Mouse (Mus musculus): ENCODE measurements at regions not wholly inside any gene's neighbourhood (a gene's known extent, or its start where the extent isn't known, plus 50 kb on each side); places are given as distances from the start of the nearest gene placed in this dataset.

DNA sequence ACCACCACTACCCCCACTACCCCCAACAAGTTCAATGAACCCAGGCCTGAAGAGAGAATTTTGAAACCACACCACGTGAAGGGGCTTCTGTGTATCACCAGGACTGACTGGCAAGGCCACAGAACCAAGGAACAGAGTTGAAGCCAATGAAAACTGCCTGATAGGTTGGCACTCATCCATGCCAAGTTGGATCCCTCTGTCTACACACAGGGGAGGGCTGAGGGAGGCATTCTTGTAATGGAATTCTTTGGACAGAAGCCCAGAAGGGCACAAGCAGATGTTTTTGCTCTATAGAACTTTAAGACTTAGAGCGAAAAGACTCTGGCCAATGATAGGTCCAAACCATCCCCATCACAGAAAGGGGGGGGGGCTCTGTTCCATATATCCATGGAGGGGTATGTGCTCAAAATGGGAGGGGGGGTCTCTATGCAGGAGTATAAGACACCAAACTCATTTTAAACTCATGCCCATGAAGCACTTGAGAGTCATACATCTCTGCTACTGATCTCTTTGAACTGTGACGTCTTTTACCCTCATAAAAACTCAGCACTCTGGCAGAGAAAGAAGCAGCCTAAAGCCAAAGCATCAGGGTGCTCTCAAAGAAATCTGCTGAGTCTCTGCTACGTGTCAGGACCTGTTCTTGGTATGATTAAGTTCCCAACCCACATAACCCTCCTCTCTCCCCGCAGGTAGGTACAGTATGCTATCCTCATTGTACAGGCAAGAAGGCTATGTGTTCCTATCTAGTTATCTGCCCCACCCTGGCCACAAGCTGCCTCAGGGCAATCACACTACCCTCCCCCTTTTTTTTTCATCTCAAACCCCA is 567.1 kb downstream of the Insc start:
- WGBS = 72% methylated on average over 5 of the region's 5 CpGs
- H3K4me3 ChIP-seq = no peak overlapping the region
- no peak for ATAC-seq (ENCODE audit: low FRiP score, low read depth)

DNA sequence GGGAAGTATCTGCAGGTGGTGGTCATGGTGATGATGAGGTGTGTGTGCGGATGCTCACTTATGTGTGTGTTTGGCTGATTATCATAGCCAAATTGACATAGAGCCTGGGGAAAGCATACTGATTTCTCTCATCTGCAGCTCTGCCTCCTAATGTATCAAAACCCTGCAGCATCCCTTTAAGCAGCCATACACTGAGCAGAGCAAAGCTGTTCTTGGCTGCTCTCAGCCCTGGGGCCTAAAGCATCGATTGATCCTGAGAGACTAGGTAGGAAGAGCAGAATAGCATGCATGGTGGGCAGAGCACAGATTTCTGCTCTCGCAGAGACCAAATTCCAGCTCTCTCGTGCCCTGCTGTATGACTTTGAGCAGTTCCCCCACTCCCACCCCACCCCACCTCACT is 576.0 kb downstream of the Insc start:
- Histone ChIP-seq H3K27ac (replicated peaks) (no peak overlapping the region), H3K4me3 (no peak overlapping the region), H3K9me3 (no peaks in the 10 kb centered on the region), H3K4me2 (replicated peaks) (no peak overlapping the region), H3K36me3 (no peaks in the 10 kb centered on the region), H3K9ac (replicated peaks) (no peak overlapping the region), H3K27me3 (no peaks in the 10 kb centered on the region), H3K4me1 (0 out of 2 replicates have a peak, but pooled peaks cover 5% of the 10 kb centered on the region)
- 74% methylated on average over 4 of the region's 4 CpGs for WGBS
- no peak for ATAC-seq (ENCODE audit: low FRiP score, low read depth)

More for the DNA sequence above, 567.1 kb downstream of the Insc start:
- peaks cover 3% of the 10 kb centered on the region; the same call in 1 of the 2 replicates for H3K27me3 ChIP-seq
- no peaks in the 10 kb centered on the region for H3K9me3 ChIP-seq
- no peak overlapping the region for H3K9ac ChIP-seq (replicated peaks)
- H3K27ac ChIP-seq (replicated peaks) = no peak overlapping the region
- H3K36me3 ChIP-seq = no peaks in the 10 kb centered on the region
- no peaks in the 10 kb centered on the region for H3K4me1 ChIP-seq
- H3K4me2 ChIP-seq (replicated peaks) = no peak overlapping the region

DNA sequence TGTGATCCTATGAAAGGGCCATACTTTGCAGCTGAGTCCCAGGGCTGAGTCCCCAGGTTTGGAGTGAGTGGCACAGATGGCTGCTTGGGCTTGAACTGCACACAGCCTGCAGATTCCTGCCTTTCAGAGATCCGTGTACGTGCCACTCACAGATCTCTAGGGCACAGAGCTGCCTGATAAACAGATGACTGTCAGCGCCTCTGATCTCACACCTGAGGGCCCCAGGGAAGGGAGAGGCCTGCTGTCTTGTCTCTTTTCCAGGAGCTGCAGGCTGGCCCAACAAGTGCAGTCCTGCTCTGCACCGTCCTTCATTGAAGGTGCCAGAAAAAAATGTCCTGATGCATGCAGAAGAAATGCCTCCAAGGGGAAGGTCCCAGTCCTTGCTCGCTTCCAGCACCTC is 579.5 kb downstream of the Insc start:
- no peak for ATAC-seq (ENCODE audit: low FRiP score, low read depth)
- Histone ChIP-seq H3K36me3 (no peaks in the 10 kb centered on the region), H3K4me3 (no peak overlapping the region), H3K4me1 (0 out of 2 replicates have a peak, but pooled peaks cover 5% of the 10 kb centered on the region), H3K4me2 (replicated peaks) (no peak overlapping the region), H3K9me3 (no peaks in the 10 kb centered on the region), H3K9ac (replicated peaks) (no peak overlapping the region), H3K27ac (replicated peaks) (no peak overlapping the region), H3K27me3 (no peaks in the 10 kb centered on the region)
- WGBS = 74% methylated on average over 5 of the region's 5 CpGs

DNA sequence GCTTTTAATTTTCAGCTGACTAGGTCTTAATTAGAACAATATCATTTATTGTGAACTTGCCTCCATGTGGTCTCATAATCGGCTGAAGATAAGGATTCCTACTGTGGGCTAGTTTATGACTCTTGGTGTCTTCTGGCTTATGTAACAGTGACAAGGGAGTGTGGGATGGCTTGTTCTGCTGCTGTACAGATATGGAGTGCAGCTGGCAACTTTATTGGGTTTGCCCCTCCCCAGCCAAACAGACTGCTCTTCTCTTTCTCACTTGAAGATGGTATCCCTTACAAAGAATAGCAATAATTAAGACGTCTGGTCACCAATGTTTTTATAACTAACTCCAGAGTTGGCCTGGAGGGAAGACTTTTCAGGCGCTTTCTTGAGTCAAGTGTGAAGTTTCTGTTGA is 584.8 kb downstream of the Insc start:
- Histone ChIP-seq H3K4me3 (no peak overlapping the region), H3K9me3 (no peaks in the 10 kb centered on the region), H3K4me1 (0 out of 2 replicates have a peak, but pooled peaks cover 5% of the 10 kb centered on the region), H3K4me2 (replicated peaks) (no peak overlapping the region), H3K9ac (replicated peaks) (no peak overlapping the region), H3K36me3 (no peaks in the 10 kb centered on the region), H3K27ac (replicated peaks) (no peak overlapping the region), H3K27me3 (no peaks in the 10 kb centered on the region)
- no peak for ATAC-seq (ENCODE audit: low FRiP score, low read depth)
- 75% methylated on average over 3 of the region's 3 CpGs for WGBS

GRCm38 (mm10) chr7:115331698-115332097 is 588.2 kb downstream of the Insc start:
- no peaks in the 10 kb centered on the region for H3K27me3 ChIP-seq
- no peak overlapping the region for H3K9ac ChIP-seq (replicated peaks)
- no peak overlapping the region for H3K4me3 ChIP-seq
- WGBS = 84% methylated on average over 1 of the region's 1 CpGs
- no peak for ATAC-seq (ENCODE audit: low FRiP score, low read depth)
- no peak overlapping the region for H3K4me2 ChIP-seq (replicated peaks)
- H3K36me3 ChIP-seq = no peaks in the 10 kb centered on the region
- H3K4me1 ChIP-seq = no peaks in the 10 kb centered on the region
- H3K9me3 ChIP-seq = no peaks in the 10 kb centered on the region
- no peak overlapping the region for H3K27ac ChIP-seq (replicated peaks)

DNA sequence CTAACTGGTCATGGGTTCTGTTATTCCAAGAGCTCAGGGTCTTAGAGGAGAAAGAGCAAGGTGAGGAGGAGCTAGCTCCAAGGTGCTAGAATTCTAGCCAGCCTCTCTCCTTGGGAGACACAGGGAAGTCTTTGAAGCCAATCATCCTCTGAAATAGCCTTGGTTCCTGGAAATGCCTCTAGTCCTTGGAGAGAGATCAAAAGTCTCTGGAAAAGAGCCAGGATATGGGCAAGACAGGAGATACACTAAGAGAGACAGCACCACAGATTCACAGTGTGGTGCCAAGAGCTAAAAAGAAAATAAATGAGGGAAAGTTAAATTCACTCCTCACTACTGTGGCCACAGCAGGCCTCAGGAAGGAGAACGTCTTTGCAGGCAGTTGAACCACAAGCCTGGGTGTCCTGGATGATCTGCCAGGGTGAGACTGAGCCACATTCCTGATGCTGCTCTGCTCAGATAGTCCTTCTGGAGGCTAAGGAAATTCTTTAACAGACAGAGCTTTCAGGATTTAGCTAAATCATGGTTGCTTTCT is 589.6 kb downstream of the Insc start:
- H3K9ac ChIP-seq (replicated peaks) = no peak overlapping the region
- 75% methylated on average over 1 of the region's 1 CpGs for WGBS
- no peaks in the 10 kb centered on the region for H3K36me3 ChIP-seq
- ATAC-seq (ENCODE audit: low FRiP score, low read depth) = no peak
- H3K4me3 ChIP-seq = no peak overlapping the region
- H3K4me2 ChIP-seq (replicated peaks) = no peak overlapping the region
- H3K27ac ChIP-seq (replicated peaks) = no peak overlapping the region
- no peaks in the 10 kb centered on the region for H3K9me3 ChIP-seq
- H3K4me1 ChIP-seq = no peaks in the 10 kb centered on the region
- H3K27me3 ChIP-seq = no peaks in the 10 kb centered on the region

DNA sequence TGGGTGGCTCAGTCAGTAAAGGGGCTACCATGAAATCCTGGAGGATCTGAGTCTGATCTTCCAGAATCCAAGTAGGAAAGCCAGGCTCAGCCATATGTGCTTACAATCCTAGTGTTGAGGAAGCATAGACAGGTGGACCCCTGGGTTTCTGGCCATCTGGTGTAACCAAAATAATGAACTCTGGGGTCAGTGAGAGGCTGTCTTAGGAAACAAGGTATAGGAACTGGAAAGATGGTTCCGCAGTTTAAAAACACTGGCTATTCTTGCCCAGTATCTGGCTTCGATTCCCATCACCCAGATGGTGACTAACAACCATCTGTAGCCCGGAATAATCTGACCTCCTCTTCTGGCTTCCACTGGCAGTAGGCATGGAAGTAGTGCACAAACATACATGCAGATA is 591.6 kb downstream of the Insc start:
- H3K27ac ChIP-seq (replicated peaks) = no peak overlapping the region
- ATAC-seq (ENCODE audit: low FRiP score, low read depth) = no peak

GRCm38 (mm10) chr7:115340155-115340554 is 596.7 kb downstream of the Insc start:
- no peak overlapping the region for H3K4me3 ChIP-seq
- H3K9me3 ChIP-seq = no peaks in the 10 kb centered on the region
- no peak overlapping the region for H3K9ac ChIP-seq (replicated peaks)
- H3K4me1 ChIP-seq = 0 out of 2 replicates have a peak, but pooled peaks cover 5% of the 10 kb centered on the region
- H3K27me3 ChIP-seq = no peaks in the 10 kb centered on the region
- H3K27ac ChIP-seq (replicated peaks) = no peak overlapping the region
- no peaks in the 10 kb centered on the region for H3K36me3 ChIP-seq
- 76% methylated on average over 7 of the region's 7 CpGs for WGBS
- ATAC-seq (ENCODE audit: low FRiP score, low read depth) = no peak
- no peak overlapping the region for H3K4me2 ChIP-seq (replicated peaks)

More for the DNA sequence above, 591.6 kb downstream of the Insc start:
- 0 out of 2 replicates have a peak, but pooled peaks cover 1% of the 10 kb centered on the region for H3K4me1 ChIP-seq
- H3K9ac ChIP-seq (replicated peaks) = no peak overlapping the region
- H3K36me3 ChIP-seq = no peaks in the 10 kb centered on the region
- no peak overlapping the region for H3K4me3 ChIP-seq
- 94% methylated on average over 3 of the region's 3 CpGs for WGBS
- no peaks in the 10 kb centered on the region for H3K9me3 ChIP-seq
- H3K4me2 ChIP-seq (replicated peaks) = no peak overlapping the region
- no peaks in the 10 kb centered on the region for H3K27me3 ChIP-seq

GRCm38 (mm10) chr7:115341007-115341406 is 597.5 kb downstream of the Insc start:
- H3K27me3 ChIP-seq = no peaks in the 10 kb centered on the region
- H3K4me3 ChIP-seq = no peak overlapping the region
- no peak overlapping the region for H3K4me2 ChIP-seq (replicated peaks)
- no peak overlapping the region for H3K9ac ChIP-seq (replicated peaks)
- 0 out of 2 replicates have a peak, but pooled peaks cover 5% of the 10 kb centered on the region for H3K4me1 ChIP-seq
- no peaks in the 10 kb centered on the region for H3K36me3 ChIP-seq
- H3K9me3 ChIP-seq = no peaks in the 10 kb centered on the region
- WGBS = 82% methylated on average over 4 of the region's 4 CpGs
- no peak for ATAC-seq (ENCODE audit: low FRiP score, low read depth)
- H3K27ac ChIP-seq (replicated peaks) = no peak overlapping the region

DNA sequence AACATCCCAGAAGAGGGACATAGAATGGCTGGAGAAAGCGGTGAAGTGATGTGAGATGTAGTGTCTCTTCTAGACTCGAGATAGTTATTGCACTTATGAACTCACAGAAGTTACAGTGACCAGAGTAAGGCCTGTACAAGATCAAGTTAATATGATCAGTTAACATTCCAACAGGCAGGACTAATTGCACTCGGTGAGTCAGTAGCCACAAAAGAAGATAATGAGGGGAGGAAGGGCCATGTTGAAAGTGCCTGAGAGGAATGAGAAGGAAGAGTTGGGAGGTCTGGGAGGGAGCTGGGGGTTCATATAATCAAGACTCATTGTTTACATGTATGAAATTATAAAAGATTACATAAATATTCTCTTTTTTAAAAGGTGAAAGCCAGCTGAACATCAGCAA is 602.3 kb downstream of the Insc start:
- H3K4me1 ChIP-seq = no peaks in the 10 kb centered on the region
- ATAC-seq (ENCODE audit: low FRiP score, low read depth) = no peak
- H3K36me3 ChIP-seq = no peaks in the 10 kb centered on the region
- H3K9me3 ChIP-seq = no peaks in the 10 kb centered on the region
- H3K4me2 ChIP-seq (replicated peaks) = no peak overlapping the region
- no peak overlapping the region for H3K9ac ChIP-seq (replicated peaks)
- H3K4me3 ChIP-seq = no peak overlapping the region
- no peak overlapping the region for H3K27ac ChIP-seq (replicated peaks)
- H3K27me3 ChIP-seq = no peaks in the 10 kb centered on the region
- 81% methylated on average over 3 of the region's 3 CpGs for WGBS

- no peak overlapping the region for H3K9ac ChIP-seq (replicated peaks)
- H3K4me3 ChIP-seq = no peak overlapping the region
- no peak overlapping the region for H3K4me2 ChIP-seq (replicated peaks)
- ATAC-seq (ENCODE audit: low FRiP score, low read depth) = no peak
- no peaks in the 10 kb centered on the region for H3K36me3 ChIP-seq
- no peaks in the 10 kb centered on the region for H3K4me1 ChIP-seq
- no peaks in the 10 kb centered on the region for H3K27me3 ChIP-seq
- H3K9me3 ChIP-seq = 0 out of 2 replicates have a peak, but pooled peaks cover 5% of the 10 kb centered on the region
- 63% methylated on average over 6 of the region's 6 CpGs for whole genome bisulfite sequencing
- no peak overlapping the region for H3K27ac ChIP-seq (replicated peaks)
These were observed 615.2 kb downstream of the Insc start for GRCm38 (mm10) chr7:115358711-115359110.

DNA sequence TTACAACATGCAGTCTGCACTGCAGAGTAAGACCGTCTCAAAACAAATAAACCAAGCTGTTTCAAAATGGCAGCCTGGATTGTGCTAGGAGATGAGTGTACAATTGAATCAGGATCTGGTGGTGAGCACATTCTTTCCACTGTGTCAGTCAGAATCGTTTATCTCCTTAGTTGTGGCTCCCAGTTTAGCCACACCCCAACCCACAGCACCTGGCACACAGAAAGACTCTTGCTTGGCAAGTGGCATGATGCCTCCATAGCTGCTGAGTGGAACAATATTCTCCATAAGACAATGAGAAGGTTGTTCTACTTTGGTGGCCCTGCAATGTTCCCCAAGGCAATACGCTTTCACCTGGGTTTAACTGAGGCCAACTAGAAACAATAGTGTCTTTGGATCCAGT is 616.6 kb downstream of the Insc start:
- Histone ChIP-seq H3K4me2 (replicated peaks) (no peak overlapping the region), H3K4me1 (no peaks in the 10 kb centered on the region), H3K4me3 (no peak overlapping the region), H3K27ac (replicated peaks) (no peak overlapping the region), H3K36me3 (no peaks in the 10 kb centered on the region), H3K27me3 (no peaks in the 10 kb centered on the region), H3K9ac (replicated peaks) (no peak overlapping the region), H3K9me3 (0 out of 2 replicates have a peak, but pooled peaks cover 5% of the 10 kb centered on the region)
- ATAC-seq (ENCODE audit: low FRiP score, low read depth) = no peak
- 80% methylated on average over 3 of the region's 3 CpGs for WGBS

All from midbrain, embryonic 12.5 days (tissue).